Mouse (Mus musculus) ES-E14 (cell line): ENCODE measurements at regions not wholly inside any gene's neighbourhood (a gene's known extent, or its start where the extent isn't known, plus 50 kb on each side); places are given as distances from the start of the nearest gene placed in this dataset.

Source experiments
- CHD2 ChIP-seq: IDR thresholded peaks from 2 replicates; pipeline ENCODE4 v1.6.1; 2014; ENCODE audit warnings: mild to moderate bottlenecking, low read depth, low read length, inconsistent platforms
- HCFC1 ChIP-seq: IDR thresholded peaks from 2 replicates; pipeline ENCODE4 v1.6.1; 2012; ENCODE audit warnings: low read length, inconsistent platforms, borderline replicate concordance; ENCODE audit not compliant: insufficient read depth
- MAFK ChIP-seq: IDR thresholded peaks from 2 replicates; pipeline ENCODE4 v1.6.1; 2014; ENCODE audit warnings: mild to moderate bottlenecking, low read depth, low read length, inconsistent platforms; ENCODE audit not compliant: insufficient read depth
- ZC3H11A ChIP-seq: IDR thresholded peaks from 2 replicates; pipeline ENCODE4 v1.6.1; 2012; ENCODE audit warnings: low read depth, mild to moderate bottlenecking, inconsistent platforms, low read length, borderline replicate concordance
- ZNF384 ChIP-seq: IDR thresholded peaks from 2 replicates; pipeline ENCODE4 v1.6.1; 2012; ENCODE audit warnings: low read depth, low read length, inconsistent platforms

GRCm38 (mm10) chr6:144834323-144835183 is 52.8 kb upstream of the Sox5 start:
- no peak for TF ChIP-seq MAFK
- TF ChIP-seq ZNF384, result no peak
- TF ChIP-seq ZC3H11A, result no peak
- no peak for TF ChIP-seq CHD2
- TF ChIP-seq HCFC1, result no peak
